Mouse (Mus musculus): ENCODE measurements at regions not wholly inside any gene's neighbourhood (a gene's known extent, or its start where the extent isn't known, plus 50 kb on each side); places are given as distances from the start of the nearest gene placed in this dataset.

DNA sequence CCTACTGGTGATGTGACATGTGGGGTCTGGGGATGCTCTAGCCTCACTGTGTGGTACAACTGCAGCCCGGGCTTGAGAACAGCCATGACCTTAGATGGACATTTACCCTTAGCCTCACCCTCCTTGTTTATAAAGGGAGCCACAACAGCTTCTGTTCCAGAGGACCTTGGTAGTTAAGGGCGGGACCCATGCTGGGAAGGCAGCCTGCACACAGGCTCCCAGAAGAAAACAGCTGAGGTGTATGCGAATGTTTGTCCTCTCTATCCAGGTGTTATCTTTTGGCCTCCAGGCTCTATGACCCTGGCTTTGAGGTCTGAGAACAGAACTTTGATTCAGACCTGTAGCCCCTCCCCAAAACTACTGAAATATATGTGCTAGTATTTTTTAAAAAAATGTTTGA, 102.1 kb upstream of the Mki67 start:
- no peak for DNase-seq (ENCODE audit: low read depth)

DNA sequence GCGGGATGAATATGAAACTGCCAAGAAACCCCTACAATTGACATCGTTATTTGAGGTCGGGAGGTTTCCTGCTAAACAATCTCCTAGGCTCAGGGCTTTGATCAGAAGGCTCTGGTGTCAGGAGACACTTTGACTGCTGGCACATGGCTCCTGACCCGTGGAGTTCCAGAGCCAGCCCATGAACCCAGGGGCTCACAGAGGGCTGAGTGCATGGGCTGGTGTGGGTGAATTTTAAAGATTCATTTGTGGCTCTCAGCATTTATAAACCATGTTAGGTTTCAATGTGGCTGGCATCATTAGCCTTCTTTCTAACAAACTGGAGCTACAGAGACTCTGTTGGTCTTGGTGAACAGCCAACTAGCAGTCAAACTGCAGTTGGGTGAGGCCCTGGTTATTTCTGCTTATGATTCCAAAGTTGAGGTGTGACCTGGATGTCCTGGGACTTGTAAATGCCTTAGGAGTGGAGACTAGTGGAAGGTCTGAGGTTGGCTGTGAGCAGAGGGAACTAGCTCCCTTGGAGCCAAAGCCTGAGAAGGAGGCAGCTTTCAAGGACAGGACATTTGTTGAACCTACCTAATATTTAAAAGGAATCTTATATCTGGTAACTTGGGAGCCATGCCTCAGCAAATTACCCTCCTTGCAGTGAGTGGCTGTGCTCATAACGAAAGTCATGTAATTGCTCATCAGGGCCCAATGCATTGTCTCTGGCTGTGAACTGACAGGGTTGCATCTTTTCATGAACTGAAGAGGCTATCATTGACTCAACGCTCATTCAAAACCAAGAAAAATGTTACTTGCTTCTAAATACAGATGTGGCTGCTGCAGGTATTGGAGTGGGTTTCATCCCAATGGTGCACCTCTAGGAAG, 108.0 kb upstream of the Mki67 start:
- no peak for DNase-seq (ENCODE audit: low read depth)

DNA sequence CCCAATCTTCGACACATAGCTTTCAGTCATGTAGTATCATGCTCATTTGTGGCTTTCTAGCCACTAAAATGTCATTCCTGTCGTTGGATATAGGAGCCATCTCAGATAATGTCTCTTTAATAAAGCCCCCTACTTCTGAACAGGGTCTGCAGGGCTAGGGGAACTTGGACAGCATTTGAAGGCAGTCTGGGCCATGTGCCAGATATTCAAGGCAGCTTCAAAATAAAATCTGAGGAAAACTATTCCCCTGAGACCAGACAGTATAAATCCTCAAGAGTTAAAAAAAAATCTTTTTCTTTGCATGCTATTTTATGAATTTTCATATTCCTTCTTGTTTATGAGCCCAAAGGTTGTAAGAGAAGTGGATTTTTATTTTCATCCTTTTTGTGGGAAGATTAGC, 113.1 kb upstream of the Mki67 start:
- DNase-seq (ENCODE audit: low read depth) = no peak

DNA sequence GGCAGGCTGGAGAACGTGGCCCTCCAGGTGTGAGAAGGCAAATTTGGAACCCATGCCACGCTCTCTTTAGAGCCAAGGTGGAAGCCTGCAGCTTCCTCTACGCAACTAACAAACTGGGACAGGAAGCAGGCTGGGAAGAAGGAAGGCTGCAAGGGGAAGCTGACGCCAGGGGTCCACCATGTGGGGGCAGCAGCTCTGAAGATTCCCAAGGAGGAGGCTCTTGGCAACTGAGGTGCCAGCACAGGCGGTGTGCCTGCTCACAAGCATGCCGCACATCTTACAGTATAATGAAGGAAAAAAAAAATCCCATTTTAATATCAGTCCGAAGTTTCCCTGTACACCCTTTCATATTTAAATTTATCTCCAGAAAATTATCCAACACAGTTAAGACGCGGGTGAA, 117.3 kb upstream of the Mki67 start:
- DNase-seq (ENCODE audit: low read depth) = no peak

DNA sequence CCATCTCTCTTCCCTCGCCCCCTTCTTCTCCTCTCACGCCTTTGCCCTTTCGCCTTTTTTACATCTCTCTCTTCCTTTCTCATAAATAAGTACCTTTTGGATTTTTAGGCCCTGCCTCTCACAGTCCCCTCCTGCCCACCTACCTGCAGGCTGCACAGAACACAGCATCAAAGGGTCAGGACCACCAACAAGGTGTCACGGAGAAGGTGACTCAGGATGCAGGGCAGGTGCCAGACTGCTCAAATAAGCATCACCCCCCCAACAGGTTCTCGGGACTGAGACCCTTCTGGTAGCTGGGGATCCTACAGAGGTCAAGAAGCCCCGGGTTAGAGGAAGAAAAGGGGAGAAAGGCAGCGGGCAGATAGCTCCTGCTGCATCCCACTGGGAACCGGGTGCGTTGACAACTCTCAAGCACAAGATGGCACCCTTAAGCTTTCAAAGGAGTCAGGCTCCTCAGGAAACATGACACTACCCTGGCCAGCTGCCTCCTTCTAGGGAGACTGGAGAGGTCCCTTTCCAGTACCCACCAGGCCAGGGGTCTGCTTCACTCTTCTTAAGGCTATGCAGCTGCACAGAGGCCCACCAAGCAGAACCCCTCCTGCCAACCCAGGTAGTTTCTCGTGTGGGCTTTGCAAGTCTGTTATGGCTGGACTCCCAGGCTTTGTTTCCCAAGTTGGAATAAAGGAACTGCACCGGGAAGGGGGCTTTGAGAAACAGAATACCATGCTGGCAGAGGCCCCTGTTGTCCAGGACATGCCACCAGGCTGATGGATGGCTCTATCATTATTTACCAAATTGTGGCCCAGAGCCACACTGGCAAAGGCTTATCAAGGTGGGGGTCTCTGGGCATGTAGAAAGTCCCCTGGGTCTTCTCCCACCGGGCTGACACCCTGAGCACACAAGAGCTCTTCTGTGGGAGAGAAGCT, 120.9 kb upstream of the Mki67 start:
- peak; percentile 2 for DNase-seq (ENCODE audit: low read depth)

DNA sequence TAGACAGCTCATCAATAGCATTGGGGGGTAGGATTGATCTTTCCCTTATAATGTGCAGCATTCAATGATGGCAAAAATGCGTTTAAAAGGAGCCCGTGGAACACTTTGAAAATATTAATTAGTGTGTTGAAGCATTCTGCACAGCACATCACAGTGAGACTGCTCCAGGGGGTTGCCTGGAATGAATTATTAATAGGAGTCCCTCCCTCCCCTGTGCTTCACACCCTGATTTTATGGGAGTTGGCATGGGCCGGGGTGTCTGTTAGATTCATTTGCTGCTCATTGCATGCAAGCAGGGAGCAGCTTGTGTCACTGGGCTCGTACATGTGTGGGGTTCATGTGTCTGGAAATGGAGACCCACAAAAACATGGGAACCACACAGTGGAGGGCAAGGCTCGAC, 127.9 kb upstream of the Mki67 start:
- no peak for DNase-seq (ENCODE audit: low read depth)

DNA sequence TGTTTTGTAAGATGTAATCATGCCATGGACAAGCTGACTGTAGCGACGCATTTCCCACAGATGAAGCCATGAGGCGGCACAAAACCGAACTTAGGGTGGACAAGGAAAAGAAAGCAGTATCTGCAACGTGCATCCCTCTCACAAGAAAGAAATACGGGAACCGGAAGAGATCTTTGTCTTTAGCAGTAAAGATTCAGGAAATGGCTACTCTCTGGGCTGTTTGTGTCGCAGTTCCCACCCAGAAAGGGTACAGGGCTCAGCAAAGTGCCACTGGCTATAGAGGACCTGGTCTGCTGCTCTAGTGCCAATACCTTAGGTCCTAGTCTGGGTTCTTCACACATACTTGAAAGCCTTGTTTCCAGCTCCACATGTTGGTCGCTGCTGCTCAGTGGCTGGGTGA, 131.1 kb upstream of the Mki67 start:
- no peak for DNase-seq (ENCODE audit: low read depth)

DNA sequence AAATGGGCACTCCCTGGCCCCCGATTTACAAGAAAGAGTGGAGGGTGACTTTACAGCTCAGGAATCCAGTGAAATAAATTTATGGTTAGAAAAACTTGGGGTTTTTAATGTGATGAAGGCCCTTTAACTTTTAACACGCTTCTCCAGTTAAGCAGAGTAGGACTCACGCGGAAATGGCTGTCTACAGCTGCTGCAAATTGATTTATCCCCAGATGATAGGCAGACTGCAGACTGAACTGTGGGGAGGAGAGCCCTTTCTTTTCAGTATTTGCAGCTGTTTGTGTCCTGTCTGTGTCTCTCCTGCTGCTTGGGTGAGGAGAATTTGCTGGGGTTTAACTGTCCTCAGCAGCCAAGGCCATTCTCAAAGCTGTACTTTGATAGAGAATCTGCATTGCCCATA, 132.0 kb upstream of the Mki67 start:
- DNase-seq (ENCODE audit: low read depth) = no peak

DNA sequence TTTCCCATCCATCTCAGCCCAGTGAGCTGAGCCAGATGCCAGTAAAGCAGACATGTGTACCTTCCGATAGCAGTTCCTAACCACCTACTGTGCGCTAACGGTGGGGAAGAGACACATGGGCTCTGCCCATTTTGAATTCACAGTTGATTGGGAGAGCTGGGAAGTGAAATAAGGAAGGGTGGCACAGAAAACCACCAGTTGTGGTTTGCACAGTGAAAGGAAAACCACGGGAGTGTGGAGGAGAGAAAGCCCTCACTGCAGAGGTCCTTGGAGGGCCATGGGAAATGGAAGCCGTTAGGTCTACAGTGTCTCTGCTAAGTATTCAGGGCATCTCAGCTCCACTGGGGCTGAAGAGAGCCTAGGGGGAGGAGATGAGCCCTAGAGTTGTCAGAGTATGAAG, 132.7 kb upstream of the Mki67 start:
- no peak for DNase-seq (ENCODE audit: low read depth)

DNA sequence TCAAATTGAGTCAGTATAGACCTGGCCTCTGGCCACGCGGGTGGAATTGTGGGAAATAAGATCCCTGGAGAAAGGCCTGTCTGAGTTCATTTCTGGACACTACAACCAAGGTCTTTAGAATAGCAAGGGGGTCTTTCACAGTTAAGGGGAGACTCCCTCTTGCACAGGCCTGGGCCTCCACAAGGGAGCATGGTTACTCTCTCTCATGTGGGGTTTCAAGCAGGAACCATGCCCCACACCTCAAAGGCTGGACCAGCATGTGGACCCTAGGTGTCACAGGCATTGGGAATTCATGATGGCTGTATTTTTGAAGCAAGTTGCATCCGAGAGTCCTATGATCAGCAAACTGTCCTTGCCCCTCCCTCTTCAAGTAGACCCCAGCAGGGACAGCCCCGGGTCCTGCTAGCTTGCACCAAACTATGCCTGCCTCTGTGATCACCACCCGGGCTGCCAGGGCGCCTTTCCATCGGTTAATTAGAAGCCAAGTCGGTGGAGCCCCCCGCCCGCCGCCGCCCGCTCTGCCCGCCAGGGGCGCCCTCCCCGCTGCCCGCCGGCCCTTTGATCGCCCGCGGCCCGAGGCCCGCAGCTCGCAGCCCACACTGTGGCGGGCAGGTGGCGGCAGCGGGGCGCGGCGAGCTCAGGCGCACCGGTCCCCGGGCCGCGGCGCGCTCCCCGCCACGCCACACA, 137.1 kb upstream of the Mki67 start:
- DNase-seq (ENCODE audit: low read depth) = no peak

DNA sequence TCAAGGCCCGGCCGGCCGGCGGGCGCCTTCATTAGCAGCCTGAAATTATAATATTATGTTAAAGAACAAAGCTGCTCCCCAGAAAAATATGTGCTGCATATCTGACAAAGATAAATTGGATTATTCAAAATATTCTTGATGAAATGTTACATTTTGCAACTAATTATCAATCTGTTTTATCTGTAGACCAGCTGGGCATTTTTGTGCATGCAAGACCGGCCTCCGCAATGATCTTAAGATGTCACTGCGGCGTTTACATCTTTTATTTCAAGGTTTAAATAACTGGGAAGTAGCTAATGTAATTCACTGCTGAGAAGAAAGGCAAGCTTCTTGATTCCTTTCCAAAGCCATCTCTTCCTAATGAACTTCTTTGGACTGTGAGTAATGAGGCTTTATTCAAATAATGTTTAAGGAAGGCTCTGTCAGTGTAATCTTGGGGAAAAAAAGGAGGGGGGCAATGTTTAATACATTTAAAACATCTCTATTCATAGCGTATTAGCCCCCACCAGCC, 137.7 kb upstream of the Mki67 start:
- no peak for DNase-seq (ENCODE audit: low read depth)

DNA sequence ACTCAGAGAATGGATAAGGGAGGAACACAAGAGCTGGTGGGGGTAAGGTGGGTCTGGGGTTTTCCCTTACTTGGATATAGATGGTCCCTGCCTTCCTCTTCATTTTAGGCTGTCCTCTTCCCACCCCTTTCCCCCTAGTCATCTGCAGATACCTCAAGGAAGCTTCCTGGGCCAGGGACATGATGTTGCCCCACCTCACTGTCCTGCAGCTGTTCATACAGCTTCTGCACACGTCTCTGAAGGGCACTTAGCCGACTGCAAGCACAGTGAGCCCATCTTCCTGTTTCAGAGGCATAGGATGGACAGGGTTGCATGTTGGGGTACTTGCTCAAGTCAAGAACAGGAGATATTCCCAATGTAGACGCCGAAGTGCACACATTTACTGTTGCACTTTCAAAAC, 144.1 kb upstream of the Mki67 start:
- DNase-seq (ENCODE audit: low read depth) = no peak

DNA sequence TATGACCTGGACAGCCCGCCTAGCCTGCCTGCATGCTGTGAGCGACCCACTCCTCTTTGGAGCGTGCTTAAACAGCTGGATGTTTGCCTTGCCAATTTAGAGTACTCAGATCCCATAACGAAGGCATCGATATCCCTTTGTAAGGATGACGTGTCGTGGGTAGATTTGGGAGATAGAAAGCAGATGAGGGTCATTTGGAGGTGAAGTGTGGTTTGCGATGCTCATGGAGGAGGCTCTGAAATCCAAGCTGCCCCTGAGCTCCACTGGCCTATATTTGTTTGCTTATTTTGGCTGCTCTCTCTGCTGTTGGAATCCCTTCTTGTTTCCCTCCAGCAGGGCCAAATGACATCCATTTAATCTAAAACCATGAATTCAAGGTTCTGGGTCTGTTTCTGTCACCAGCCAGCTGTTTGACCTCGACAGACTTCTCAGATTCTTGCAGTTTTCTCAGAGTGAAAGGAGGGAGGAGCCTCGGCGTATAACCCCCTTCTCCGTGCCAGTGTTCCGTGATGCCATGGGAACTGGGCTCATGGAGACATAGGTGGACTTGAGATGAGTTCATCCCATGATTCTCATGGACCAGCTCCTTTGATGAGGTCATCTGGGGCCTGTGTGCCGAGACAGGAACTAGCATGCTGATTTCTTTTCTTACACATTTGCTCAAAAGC, 144.7 kb upstream of the Mki67 start:
- no peak for DNase-seq (ENCODE audit: low read depth)

DNA sequence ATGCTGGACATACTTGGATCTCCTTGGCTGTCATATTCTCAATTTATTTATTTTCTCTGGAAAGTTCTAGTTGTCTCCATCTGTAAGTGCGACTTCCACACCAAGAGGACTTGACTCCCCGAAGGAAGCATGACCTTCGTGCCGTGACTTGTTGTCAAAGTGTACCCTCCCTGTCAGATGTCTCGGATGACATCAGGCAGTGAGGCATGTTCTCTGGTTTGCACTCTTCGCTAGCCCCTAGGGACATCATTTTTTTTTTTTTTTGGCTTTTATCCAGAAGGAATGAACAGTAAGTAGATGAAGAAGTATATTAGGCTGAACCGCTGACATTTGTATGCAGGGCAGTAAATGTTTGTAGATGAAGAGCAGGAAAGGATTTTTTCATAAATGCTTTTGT, 145.2 kb upstream of the Mki67 start:
- no peak for DNase-seq (ENCODE audit: low read depth)

DNA sequence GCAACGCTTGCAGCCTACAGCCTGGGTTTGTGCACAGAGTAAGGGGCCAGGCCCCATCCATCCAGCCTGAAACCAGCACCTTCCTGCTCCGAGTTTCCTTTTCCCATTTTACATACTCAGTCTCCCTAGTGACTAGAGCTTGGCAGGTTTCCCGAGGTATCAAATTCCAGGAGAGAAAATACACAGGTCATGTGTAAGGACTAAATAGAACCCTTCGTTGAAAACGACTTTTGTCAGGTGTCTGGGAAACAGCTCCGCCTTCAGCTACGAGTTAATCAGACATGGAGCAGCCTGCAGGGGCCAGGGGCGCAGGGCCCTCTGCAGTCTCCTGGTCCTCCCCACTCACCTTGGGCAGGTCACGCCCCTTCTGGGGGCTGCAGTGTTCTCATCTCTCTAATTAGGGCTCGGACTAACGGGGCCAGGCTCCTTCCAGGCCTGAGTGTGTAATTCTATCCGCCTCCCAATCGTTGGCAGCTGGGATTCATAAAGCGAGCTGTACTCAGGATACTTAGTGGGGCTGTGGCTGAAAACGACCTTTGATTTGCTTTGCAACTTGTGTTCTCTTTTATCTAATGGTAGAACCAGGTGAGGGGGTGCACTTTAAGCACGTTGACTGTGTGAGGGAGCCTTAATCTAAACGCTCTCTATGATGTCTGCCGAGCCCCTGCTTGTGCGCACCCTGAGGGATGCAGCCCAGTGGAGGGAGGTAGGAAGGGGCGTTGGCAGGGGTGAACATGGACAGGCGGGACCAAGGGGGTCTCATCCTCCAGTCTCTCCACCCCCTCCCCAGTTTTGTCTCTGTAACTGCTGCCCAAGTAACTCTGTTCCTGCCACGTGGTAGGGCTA, 147.6 kb upstream of the Mki67 start:
- no peak for DNase-seq (ENCODE audit: low read depth)

DNA sequence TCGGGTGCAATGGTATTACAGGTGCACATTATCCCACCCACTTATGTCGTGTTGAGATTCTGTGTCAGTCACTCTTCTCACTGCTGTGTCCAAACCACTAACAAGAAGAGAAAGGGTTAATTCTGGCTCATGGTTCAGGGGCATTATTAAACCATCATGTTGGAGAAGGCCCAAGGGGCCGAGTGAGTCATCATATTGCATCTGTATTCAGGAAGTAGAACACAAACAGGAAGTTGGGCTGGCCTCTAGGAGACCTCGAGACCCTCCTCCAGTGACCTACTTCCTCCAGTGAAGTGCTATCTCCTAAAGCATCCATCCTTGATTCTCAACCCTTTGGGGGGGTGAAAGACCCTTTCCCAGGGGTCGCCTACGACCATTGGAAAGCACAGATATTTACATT, 154.8 kb upstream of the Mki67 start:
- DNase-seq (ENCODE audit: low read depth) = no peak

DNA sequence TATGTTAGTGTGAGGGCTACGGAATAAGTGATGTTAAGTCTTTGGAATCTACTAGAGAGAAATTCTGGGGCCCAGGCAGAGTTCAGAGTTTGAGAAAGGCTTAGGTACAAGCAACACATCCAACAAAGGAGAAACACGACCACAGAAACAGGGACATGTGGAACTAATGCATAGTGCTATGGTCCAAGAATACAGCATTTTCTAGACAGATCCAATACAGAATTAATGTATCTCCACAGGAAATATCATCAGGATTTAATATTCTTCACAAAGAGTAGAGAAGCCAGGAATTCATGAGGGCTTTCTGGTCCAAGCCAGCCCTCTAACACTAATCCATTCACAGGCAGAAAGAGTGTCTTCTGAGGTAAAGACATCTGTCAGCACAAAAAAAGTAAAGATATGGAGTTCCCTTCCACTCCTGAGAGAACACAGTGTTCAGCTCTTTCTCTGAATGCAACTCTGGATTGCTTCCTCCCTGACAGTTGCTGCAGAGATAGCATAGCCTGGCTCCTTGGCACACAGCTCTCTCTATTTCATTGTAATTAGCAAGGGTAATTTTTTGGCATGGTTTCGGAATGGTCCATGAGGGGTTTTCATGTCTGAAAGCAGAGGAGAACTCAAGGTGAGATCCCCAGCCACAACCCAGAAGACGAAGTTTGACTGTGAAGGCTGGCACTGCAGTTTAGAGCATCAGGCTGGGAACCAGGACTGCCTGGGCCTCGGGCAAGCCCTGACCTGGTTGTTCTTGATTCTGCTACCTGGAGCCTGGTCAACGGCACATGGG, 161.1 kb upstream of the Mki67 start:
- no peak for DNase-seq (ENCODE audit: low read depth)

DNA sequence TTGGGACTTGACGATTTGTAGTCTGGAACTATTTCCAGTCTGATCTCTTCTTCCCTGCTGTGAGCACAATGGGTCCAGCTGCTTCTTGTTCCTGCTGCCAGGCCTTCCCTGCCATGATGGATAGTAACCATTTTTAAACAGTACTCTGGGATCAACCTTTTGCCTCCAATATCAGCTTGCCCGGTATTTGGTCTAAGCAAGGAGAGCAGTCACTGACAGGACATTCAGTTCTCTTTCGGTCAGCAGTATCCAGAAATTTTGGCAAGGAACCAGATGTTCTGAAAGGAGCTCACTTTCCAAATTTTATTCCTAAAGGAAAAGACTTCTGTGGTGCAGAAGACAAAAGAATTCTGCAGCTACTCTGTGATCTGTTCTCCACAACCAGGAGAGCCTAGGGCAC, 162.6 kb upstream of the Mki67 start:
- DNase-seq (ENCODE audit: low read depth) = no peak

DNA sequence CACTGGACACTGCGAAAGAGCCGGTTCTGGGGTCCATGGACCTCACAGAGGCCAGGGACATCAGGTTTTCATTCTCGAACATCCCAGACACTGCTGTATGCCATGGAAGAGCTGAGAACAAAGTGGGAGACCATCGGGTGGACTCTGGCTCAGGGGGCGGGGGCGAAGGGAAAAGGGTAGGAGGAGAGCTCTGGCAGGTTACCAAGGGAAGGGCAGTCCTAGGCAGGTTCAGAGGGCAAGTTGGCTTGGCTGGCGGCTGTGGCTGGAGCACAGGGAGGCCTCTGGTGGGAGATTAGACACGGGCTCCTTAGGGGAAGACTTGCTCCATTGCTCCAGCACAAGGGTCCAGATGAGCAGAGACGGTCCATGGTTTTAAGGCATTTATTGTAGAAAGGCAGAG, 164.3 kb upstream of the Mki67 start:
- DNase-seq (ENCODE audit: low read depth) = no peak

DNA sequence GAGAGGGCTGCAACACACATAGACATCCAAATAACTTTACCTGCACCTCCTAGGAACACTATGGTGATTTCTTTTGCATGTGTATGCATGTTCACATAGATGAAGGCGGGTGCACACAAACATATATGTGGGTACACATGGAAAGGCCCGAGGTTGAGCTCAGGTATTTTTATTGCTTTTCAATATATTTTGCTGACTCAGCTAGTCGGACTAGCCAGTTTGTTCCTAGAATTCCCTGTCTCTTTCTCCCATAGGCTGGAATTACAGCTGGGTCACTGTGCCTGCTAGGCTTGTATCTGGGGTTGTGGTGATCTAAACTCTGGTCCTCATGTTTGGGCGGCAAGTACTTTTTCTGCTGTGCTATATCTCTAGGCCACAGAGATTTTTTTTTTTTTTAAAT, 166.1 kb upstream of the Mki67 start:
- DNase-seq (ENCODE audit: low read depth) = no peak

Data from induced T-regulatory cell, adult 2 months (primary cell).